Mouse (Mus musculus) stomach, embryonic 16.5 days (tissue): ENCODE results near the gene Lhfpl2. TPM values are rescaled to one million over a fixed set of nuclear protein-coding genes. Genes with fewer than 3 reads are reported as not detected.

Experiments used
- ATAC-seq: fragments of 200-750 bp; cut with Nextera tagmentation; 2 replicates; pipeline ENCODE4 v1.8.0; 2017; ENCODE audit warnings: moderate number of reproducible peaks, moderate TSS enrichment; ENCODE audit not compliant: insufficient read depth, low FRiP score
- H3K27ac ChIP-seq: fragments of 300-500 bp; sonication (generic); 2 replicates; pipeline ENCODE4 v1.5.1; 2014; ENCODE audit warnings: low read length
- H3K27me3 ChIP-seq: fragments of 300-500 bp; sonication (generic); 2 replicates; pipeline ENCODE4 v1.6.1; 2014; ENCODE audit warnings: low read length, control low read depth, mixed read lengths; ENCODE audit not compliant: control insufficient read depth, insufficient read depth
- H3K36me3 ChIP-seq: fragments of 300-500 bp; sonication (generic); 2 replicates; pipeline ENCODE4 v1.6.1; 2014; ENCODE audit warnings: low read length; ENCODE audit not compliant: control insufficient read depth, insufficient read depth
- H3K4me1 ChIP-seq: fragments of 300-500 bp; sonication (generic); 2 replicates; pipeline ENCODE4 v1.6.1; 2014; ENCODE audit warnings: low read length, control low read depth, mixed read lengths; ENCODE audit not compliant: control insufficient read depth, insufficient read depth
- H3K4me2 ChIP-seq: fragments of 300-500 bp; sonication (generic); 2 replicates; pipeline ENCODE4 v1.6.1; 2014; ENCODE audit warnings: low read depth, low read length, mixed read lengths
- H3K4me3 ChIP-seq: fragments of 300-500 bp; sonication (generic); replicated peaks from 2 replicates; pipeline ENCODE4 v1.5.1; 2014; ENCODE audit warnings: mild to moderate bottlenecking, low read length
- H3K9ac ChIP-seq: fragments of 300-500 bp; sonication (generic); 2 replicates; pipeline ENCODE4 v1.6.1; 2014; ENCODE audit warnings: low read length
- H3K9me3 ChIP-seq: fragments of 300-500 bp; sonication (generic); replicated peaks from 2 replicates; pipeline ENCODE4 v1.6.1; 2016; ENCODE audit warnings: low read length, control low read depth; ENCODE audit not compliant: control insufficient read depth
- WGBS: fragments of 180-500 bp; shearing (Covaris S2); extraction: QIAGEN DNeasy Blood & Tissue Kit; methylation state at CpG from one replicate; pipeline ENCODE4 v1.1.7; 2014; 5-methylcytosine and 5-hydroxymethylcytosine counted together
- polyA plus RNA-seq: library from polyadenylated mRNA; unstranded; fragments of >200 nt; fragmentation: Nextera tagmentation; extraction: Ambion mirVana; gene quantifications from 2 replicates; pipeline ENCODE4 v1.2.1, GENCODE M21; 2015

The Lhfpl2 gene
- polyA plus RNA-seq, 1 experiment from 2014 or later = 20.3 TPM

DNA sequence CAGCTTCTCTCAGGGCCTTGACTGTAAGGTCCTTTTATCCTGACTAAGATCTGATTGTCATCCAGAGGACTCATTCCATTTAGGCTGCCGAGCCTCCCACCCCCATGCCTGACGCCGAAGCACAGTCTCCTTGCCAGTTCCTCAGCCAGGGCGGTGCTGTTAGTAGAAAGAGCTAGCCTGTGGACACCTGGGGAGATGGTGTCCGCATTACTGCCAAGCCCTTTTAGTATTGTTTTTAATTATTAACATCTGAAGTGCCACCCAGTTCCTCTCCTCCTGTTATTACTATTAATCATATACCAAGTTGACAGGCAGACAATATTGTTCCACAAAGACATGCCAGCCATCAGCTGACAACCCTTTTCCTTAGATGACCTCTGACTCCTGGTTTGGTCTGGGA lies 124.4 kb downstream of the Lhfpl2 start:
- no peaks in the 10 kb centered on the region for H3K36me3 ChIP-seq
- no peak overlapping the region for H3K4me2 ChIP-seq
- no peaks in the 10 kb centered on the region for H3K27me3 ChIP-seq
- 81% methylated on average over 5 of the region's 5 CpGs for WGBS
- H3K9me3 ChIP-seq = no peaks in the 10 kb centered on the region
- no peak overlapping the region for H3K4me3 ChIP-seq
- H3K27ac ChIP-seq = no peak overlapping the region
- no peak for ATAC-seq
- H3K9ac ChIP-seq = no peak overlapping the region
- no peaks in the 10 kb centered on the region for H3K4me1 ChIP-seq

DNA sequence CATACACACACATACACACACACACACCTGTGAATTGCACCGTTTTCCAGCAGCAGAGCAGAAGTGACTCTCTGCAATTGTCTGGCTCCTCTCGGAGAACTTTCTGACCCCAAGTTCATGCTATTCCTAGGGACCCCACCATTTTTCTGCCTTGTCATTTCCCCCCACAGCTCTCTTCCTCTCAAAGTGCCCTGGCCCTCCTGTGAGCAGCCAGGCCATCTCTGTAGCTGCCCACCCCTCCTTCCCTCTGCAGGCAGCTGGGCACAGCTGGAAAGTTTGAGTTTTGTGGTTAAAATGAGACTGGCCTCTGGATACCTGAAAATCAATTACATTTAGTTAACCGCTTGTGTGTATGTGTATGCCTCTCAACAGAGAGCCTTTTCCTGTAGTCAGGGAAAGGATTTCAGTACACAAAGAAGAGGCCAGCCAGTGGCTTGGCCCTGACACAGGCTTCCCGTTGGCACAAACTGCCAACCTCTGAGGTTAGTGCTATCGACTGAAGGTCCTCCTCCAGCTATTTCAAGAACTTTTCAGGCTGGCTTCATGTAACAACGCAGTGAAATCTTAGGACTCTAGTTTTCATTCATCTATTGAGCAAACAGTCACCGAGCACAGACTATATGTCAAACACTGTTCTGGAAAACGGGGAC lies 125.9 kb downstream of the Lhfpl2 start:
- Histone ChIP-seq H3K27me3 (no peaks in the 10 kb centered on the region), H3K9ac (no peak overlapping the region), H3K4me3 (no peak overlapping the region), H3K4me1 (no peaks in the 10 kb centered on the region), H3K4me2 (no peak overlapping the region), H3K27ac (no peak overlapping the region), H3K36me3 (no peaks in the 10 kb centered on the region), H3K9me3 (no peaks in the 10 kb centered on the region)
- no peak for ATAC-seq
- 63% methylated on average over 8 of the region's 8 CpGs for WGBS

DNA sequence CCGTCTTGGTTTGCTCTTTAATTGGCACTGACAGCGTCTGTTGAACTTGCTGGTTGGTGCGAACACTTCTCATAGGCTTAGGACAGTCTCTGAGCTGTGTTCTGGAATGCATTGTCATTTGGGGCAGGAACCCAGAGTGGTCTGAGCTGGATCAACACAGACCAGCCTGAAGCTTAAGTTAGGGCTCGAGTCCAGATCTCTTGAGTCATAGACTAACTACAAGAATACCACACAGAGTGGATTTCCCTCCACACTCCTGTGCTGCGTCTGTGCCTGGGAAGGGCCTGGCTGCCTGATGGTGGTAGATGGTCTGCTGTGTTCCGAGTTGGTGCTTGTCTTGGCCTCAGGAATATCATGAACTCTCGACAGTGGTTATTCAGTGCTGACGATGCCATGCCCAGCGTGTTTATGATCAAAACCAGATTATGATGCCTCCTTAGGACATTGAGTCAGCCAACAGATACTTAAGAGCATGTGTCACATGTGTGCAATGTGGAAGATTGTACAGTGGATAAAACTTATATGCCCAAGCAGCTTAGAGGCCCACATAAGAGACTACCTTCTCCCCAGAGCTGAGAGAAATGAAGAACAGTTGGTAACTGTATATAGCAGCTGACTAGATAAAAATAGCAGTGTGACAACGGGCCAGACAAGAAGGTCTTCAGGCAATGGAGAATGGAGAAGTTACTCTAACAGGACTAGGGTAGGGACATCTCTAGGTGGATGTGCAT lies 127.3 kb downstream of the Lhfpl2 start:
- Histone ChIP-seq H3K27me3 (no peaks in the 10 kb centered on the region), H3K9me3 (no peaks in the 10 kb centered on the region), H3K36me3 (no peaks in the 10 kb centered on the region), H3K27ac (no peak overlapping the region), H3K4me3 (no peak overlapping the region), H3K4me2 (no peak overlapping the region), H3K9ac (no peak overlapping the region), H3K4me1 (no peaks in the 10 kb centered on the region)
- WGBS = 85% methylated on average over 10 of the region's 10 CpGs
- ATAC-seq = no peak

DNA sequence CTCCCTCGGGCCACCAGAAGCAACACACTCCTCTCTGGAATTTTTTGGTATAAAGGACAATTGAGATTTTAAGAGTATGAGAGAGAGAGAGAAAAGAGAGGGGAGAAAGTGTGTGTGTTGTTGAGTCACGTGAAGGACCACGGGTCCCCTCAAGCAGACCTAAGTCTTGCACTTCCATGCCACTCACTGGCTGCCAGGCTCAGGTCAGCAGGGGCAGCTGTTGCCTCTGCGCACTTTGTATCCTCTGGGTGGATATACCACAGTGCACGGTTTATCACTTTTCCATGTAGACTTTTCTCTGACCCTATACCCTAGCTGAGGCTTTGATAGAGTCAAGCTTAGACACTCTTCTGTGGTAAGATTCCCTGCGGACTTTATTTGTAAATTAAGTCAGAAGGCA lies 128.0 kb downstream of the Lhfpl2 start:
- H3K27me3 ChIP-seq = no peaks in the 10 kb centered on the region
- no peak overlapping the region for H3K4me2 ChIP-seq
- H3K36me3 ChIP-seq = no peaks in the 10 kb centered on the region
- no peaks in the 10 kb centered on the region for H3K9me3 ChIP-seq
- no peak for ATAC-seq
- WGBS = 85% methylated on average over 5 of the region's 6 CpGs
- no peak overlapping the region for H3K4me3 ChIP-seq
- H3K4me1 ChIP-seq = no peaks in the 10 kb centered on the region
- no peak overlapping the region for H3K27ac ChIP-seq
- H3K9ac ChIP-seq = no peak overlapping the region

DNA sequence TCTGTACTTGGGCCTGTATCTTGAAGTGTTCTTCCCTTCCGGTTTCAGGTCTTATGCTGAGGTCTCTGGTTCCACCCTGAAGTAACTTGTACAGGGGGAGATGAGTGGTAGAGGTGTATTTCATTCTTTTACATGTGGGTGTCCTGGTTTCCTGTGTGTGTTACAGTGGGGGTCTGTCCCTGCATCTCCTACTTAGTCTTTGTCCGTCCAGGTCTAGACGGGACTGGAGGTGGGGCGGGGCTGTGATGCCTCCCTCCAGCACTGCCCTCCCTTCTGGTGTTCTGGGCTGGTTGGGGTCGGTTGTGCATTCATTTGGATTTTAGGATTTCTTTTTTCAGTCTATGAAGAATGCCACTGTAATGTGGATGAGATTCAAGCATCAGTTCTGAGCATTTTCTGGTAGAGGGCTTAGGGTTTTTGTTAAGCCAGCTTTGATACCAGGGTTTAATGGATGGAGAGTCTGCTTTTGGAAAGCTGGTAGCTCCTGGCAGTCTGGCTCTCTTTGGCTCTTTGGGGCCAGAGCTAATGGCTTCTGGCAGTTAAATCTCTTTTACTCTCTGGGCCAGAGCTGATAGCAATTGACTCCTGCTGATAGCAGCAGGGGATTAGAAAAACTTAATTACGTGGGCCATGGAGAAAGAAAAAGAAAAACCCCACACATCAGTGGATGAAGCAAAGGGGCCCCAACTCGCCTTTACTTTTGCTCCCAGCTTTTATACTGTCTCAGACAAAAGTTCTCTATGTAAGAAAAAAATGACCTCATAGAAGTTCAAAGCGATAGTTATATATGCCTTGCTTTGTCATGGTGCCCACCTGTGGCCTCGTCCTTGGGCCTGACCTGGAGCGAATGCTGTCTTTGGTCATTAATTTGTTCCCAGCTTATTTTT lies 130.8 kb downstream of the Lhfpl2 start:
- no peaks in the 10 kb centered on the region for H3K9me3 ChIP-seq
- H3K36me3 ChIP-seq = no peaks in the 10 kb centered on the region
- no peak overlapping the region for H3K27ac ChIP-seq
- no peaks in the 10 kb centered on the region for H3K27me3 ChIP-seq
- WGBS = 65% methylated on average over 10 of the region's 10 CpGs
- H3K4me3 ChIP-seq = no peak overlapping the region
- no peak overlapping the region for H3K9ac ChIP-seq
- ATAC-seq = no peak
- no peaks in the 10 kb centered on the region for H3K4me1 ChIP-seq
- H3K4me2 ChIP-seq = no peak overlapping the region

DNA sequence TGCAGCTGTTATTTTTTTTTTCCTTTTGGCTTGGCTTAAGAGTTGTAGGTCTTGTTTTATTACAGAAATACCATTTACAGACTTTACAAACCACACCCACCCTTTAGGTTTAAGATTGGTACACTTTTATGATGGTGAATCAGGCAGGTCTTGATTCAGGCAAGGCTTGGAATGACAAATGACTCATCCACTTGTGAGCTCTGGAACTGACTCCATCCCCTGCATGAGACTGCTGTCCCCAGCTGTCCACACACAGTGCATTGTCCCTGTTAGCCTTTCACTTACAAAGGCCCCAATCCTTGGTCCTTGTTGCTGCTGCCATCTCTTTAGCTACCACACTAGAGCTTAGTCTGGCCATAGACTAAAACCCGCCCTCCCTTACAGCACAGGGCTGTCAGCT lies 132.8 kb downstream of the Lhfpl2 start:
- no peaks in the 10 kb centered on the region for H3K36me3 ChIP-seq
- no peaks in the 10 kb centered on the region for H3K27me3 ChIP-seq
- H3K4me1 ChIP-seq = no peaks in the 10 kb centered on the region
- H3K4me3 ChIP-seq = no peak overlapping the region
- no peaks in the 10 kb centered on the region for H3K9me3 ChIP-seq
- 85% methylated on average over 1 of the region's 1 CpGs for WGBS
- ATAC-seq = no peak
- H3K9ac ChIP-seq = no peak overlapping the region
- H3K27ac ChIP-seq = no peak overlapping the region
- no peak overlapping the region for H3K4me2 ChIP-seq

DNA sequence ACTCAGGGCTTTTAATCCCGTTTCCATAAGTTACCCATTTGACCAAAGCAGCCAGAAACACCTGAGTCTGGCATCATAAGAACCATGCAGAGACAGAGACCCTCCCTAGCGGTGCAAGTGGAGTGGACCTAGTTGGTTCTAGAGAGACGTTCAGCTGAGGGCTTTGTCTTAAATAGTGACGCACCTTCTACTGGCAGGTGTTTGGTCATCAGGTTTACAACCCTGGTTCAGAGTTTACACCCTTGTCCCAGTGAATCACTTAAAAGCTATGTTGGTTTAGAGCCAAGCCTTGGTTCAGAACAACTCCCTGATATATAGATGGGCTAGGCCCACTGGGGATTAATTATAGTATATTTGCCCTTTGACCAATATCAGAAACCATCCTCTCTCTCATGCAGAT lies 135.6 kb downstream of the Lhfpl2 start:
- Histone ChIP-seq H3K9me3 (no peaks in the 10 kb centered on the region), H3K4me3 (no peak overlapping the region), H3K27ac (no peak overlapping the region), H3K4me1 (no peaks in the 10 kb centered on the region), H3K4me2 (no peak overlapping the region), H3K9ac (no peak overlapping the region), H3K27me3 (no peaks in the 10 kb centered on the region), H3K36me3 (no peaks in the 10 kb centered on the region)
- ATAC-seq = no peak; the same call in 1 of the 2 replicates
- WGBS = 86% methylated on average over 4 of the region's 4 CpGs

DNA sequence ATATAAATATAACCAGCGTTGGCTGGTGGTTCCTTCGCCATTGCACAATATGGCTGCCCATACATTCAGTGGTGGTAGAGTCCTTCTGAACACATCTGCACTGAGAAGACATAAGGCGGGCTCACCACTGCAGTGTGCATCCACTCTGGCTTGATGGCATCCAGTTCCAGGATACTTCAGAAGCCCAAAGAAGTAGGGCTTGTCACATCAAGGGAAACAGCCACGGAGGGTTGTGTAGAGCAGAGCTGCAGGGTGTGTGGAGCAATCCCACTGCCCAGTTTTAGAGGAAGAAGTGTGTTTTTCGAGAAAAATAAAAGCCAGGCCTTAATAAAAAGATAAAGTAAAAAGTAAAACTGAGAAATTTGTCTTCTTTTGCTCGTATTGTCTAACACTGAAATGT lies 141.0 kb downstream of the Lhfpl2 start:
- Histone ChIP-seq H3K4me1 (no peaks in the 10 kb centered on the region), H3K27ac (no peak overlapping the region), H3K4me2 (no peak overlapping the region), H3K4me3 (no peak overlapping the region), H3K9me3 (no peaks in the 10 kb centered on the region), H3K36me3 (no peaks in the 10 kb centered on the region), H3K9ac (no peak overlapping the region), H3K27me3 (no peaks in the 10 kb centered on the region)
- no peak for ATAC-seq
- WGBS = 85% methylated on average over 6 of the region's 6 CpGs

DNA sequence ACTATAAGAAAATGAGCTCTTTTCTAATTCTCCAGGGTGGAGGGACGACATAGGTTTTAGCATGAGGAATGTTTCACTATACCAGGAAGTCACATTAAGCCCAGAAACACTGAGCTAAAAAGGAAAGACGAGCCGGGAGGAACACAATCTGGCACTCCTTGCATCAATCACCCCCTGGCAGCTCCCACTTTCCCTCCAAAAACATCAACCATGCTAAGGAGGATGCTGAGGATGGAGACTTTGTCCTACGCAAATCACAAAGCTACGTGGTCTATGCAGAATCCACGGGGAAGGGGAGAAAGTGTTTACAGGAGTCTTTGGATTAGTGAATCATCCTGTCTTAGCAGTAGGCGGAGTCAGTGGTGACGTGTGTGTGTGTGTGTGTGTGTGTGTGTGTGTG lies 142.2 kb downstream of the Lhfpl2 start:
- no peak overlapping the region for H3K9ac ChIP-seq
- no peaks in the 10 kb centered on the region for H3K36me3 ChIP-seq
- H3K9me3 ChIP-seq = no peaks in the 10 kb centered on the region
- ATAC-seq = no peak
- no peak overlapping the region for H3K27ac ChIP-seq
- no peaks in the 10 kb centered on the region for H3K27me3 ChIP-seq
- no peaks in the 10 kb centered on the region for H3K4me1 ChIP-seq
- H3K4me2 ChIP-seq = no peak overlapping the region
- WGBS = 41% methylated on average over 8 of the region's 8 CpGs
- no peak overlapping the region for H3K4me3 ChIP-seq
